Mouse (Mus musculus) limb, embryonic 14.5 days (tissue): ENCODE measurements around the gene Ncln. TPM values are rescaled to one million over a fixed set of nuclear protein-coding genes. Genes with fewer than 3 reads are reported as not detected.

Experiments
- ATAC-seq: fragments of 200-750 bp; cut with Nextera tagmentation; 2 replicates; pipeline ENCODE4 v1.8.0; 2017; ENCODE audit warnings: low read depth, moderate number of reproducible peaks, moderate TSS enrichment; ENCODE audit not compliant: low FRiP score
- DNase-seq: peaks from one replicate; pipeline ENCODE4 v3.0.0-alpha.2; 2015; ENCODE audit warnings: low spot score
- H3K27ac ChIP-seq: fragments of 300-500 bp; sonication (generic); replicated peaks from 2 replicates; pipeline ENCODE4 v1.5.1; 2014; ENCODE audit warnings: low read depth, mild to moderate bottlenecking, low read length, moderate library complexity, mixed read lengths
- H3K27me3 ChIP-seq: fragments of 300-500 bp; sonication (generic); 2 replicates; pipeline ENCODE4 v1.6.1; 2014; ENCODE audit warnings: low read length, mixed read lengths; ENCODE audit not compliant: control insufficient read depth, insufficient read depth
- H3K36me3 ChIP-seq: fragments of 300-500 bp; sonication (generic); 2 replicates; pipeline ENCODE4 v1.6.1; 2014; ENCODE audit warnings: mild to moderate bottlenecking, low read length, moderate library complexity, mixed read lengths; ENCODE audit not compliant: control insufficient read depth, insufficient read depth
- H3K4me1 ChIP-seq: fragments of 300-500 bp; sonication (generic); 2 replicates; pipeline ENCODE4 v1.6.1; 2014; ENCODE audit warnings: antibody characterized with exemption, low read length, mixed read lengths; ENCODE audit not compliant: control insufficient read depth, insufficient read depth
- H3K4me2 ChIP-seq: fragments of 300-500 bp; sonication (generic); replicated peaks from 2 replicates; pipeline ENCODE4 v1.6.1; 2014; ENCODE audit warnings: low read depth, mild to moderate bottlenecking, low read length, moderate library complexity; ENCODE audit not compliant: severe bottlenecking
- H3K4me3 ChIP-seq: fragments of 300-500 bp; sonication (generic); replicated peaks from 2 replicates; pipeline ENCODE4 v1.5.1; 2014; ENCODE audit warnings: low read length
- H3K9ac ChIP-seq: fragments of 300-500 bp; sonication (generic); 2 replicates; pipeline ENCODE4 v1.6.1; 2014; ENCODE audit warnings: mild to moderate bottlenecking, low read depth, low read length, moderate library complexity; ENCODE audit not compliant: severe bottlenecking
- H3K9me3 ChIP-seq: fragments of 300-500 bp; sonication (generic); 2 replicates; pipeline ENCODE4 v1.6.1; 2016; ENCODE audit warnings: low read length; ENCODE audit not compliant: control insufficient read depth
- POLR2A ChIP-seq: fragments of 200-500 bp; IDR thresholded peaks from 2 replicates; pipeline ENCODE4 v1.8.0; 2012; ENCODE audit warnings: inconsistent platforms, mild to moderate bottlenecking, moderate library complexity, borderline replicate concordance; ENCODE audit not compliant: insufficient read depth, insufficient read length; ENCODE audit errors: extremely low read depth
- WGBS: fragments of 180-500 bp; shearing (Covaris S2); extraction: QIAGEN DNeasy Blood & Tissue Kit; methylation state at CpG from one replicate; pipeline ENCODE4 v1.1.7; 2014; 5-methylcytosine and 5-hydroxymethylcytosine counted together
- polyA plus RNA-seq, 2 experiments: library from polyadenylated mRNA; depleted of rRNA in 1 of 2; stranded (reverse) in 1 of 2; unstranded in 1 of 2; fragments of >200 nt; fragmentation: Nextera tagmentation in 1 of 2; extraction: Ambion mirVana in 1 of 2; gene quantifications; 2 replicates each; pipeline versions ENCODE4 v1.2.1 to v1.2.3; 2012 to 2014

The Ncln gene
- polyA plus RNA-seq, 2 experiments = 76.4 to 218 TPM

DNA sequence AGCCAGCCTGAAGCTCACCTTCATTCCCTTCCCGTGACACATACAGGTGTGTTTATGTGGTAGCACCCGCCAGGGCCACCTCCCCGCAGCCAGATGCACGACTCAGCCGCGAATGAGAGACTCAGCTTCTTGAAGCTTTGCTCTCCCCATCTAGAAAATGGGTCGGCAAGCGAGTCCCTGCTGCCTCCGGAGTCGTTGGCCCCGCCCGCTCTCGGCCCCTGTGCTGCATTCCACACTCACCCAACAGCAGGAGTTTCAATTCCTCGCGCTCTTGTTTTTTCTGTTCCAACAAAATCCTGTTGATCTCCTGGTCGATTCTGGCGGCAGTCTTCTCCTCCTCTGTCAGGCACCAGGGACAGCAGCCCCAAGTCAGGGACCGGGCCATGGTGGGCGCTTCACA is 27.4 kb upstream of the Ncln start:
- WGBS = 15% methylated on average over 19 of the region's 19 CpGs
- Histone ChIP-seq H3K4me2 (no peak overlapping the region; the same call in 1 of the 2 replicates), H3K9me3 (no peaks in the 10 kb centered on the region), H3K4me3 (no peak overlapping the region), H3K36me3 (peaks cover 7% of the 10 kb centered on the region; the same call in 1 of the 2 replicates), H3K27me3 (no peaks in the 10 kb centered on the region; the same call in 1 of the 2 replicates), H3K4me1 (no peaks in the 10 kb centered on the region), H3K9ac (peak overlapping the region; percentile 25; the same call in 1 of the 2 replicates), H3K27ac (no peak overlapping the region; the same call in 1 of the 2 replicates)
- no peak for TF ChIP-seq POLR2A
- ATAC-seq = no peak
- DNase-seq = no peak

- no peaks in the 10 kb centered on the region; the same call in 1 of the 2 replicates for H3K27me3 ChIP-seq
- no peak overlapping the region for H3K4me3 ChIP-seq
- H3K4me1 ChIP-seq = no peaks in the 10 kb centered on the region
- no peak for ATAC-seq
- H3K36me3 ChIP-seq = peaks cover 4% of the 10 kb centered on the region; the same call in 1 of the 2 replicates
- DNase-seq = no peak
- no peak overlapping the region for H3K9ac ChIP-seq
- H3K9me3 ChIP-seq = no peaks in the 10 kb centered on the region
- no peak for TF ChIP-seq POLR2A
- no peak overlapping the region for H3K4me2 ChIP-seq
- H3K27ac ChIP-seq = no peak overlapping the region
- WGBS = 77% methylated on average over 6 of the region's 6 CpGs
Measured at GRCm38 (mm10) chr10:81523142-81523541, 26.9 kb upstream of the Ncln start.

DNA sequence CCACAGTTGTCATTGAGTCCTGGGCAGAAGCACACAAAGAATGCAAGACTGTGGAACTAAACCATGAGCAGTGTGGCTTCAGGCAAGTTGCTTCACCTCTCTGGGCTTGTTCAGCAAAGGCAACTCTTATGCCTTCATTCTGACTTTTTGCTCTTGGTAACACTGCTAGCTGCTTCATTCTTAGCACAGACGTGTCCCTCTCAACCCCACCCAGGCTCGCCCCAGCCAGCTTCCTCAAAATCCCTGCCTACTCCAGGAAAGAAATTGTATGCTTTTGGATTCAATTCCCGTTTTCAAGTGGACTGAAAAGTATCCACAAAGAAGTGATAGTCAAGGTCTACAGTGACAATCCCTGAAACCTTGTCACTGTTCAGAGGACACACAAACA is 23.8 kb upstream of the Ncln start:
- no peak for TF ChIP-seq POLR2A

DNA sequence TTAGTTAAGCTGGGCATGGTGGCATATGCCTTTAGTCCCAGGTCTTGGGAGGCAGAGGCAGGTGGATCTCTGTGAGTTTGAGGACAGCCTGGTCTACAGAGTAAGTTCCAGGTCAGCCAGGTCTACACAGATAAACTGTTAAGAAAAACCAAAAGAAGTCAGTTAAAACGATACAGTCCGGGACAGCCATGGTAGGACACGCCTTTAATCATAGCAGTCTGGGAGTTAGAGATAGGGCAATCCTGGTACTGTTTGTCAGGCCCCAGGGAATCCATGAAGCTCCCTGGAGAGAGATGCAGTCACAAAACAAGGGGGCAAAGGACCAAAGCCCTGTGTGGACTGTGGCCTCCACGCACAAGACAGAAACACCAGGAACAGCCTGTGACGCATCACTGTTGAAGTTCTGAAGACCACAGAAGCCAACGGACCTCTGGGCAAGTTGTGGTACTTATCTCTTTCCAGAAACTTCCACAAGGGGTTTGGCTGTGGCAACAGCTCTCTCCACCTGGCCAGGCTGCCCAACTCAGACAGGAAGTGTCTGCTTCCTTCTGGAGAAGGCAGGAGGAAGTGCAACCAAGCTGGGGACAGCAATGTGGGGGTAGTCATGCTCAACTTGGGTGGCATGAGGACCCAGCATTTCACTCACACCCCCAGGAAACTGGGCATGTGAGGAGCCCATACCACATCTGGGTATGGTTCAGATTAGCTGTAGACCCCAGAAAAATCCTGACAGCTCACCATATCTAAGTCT is 23.2 kb upstream of the Ncln start:
- no peak for TF ChIP-seq POLR2A
- Histone ChIP-seq H3K9me3 (no peaks in the 10 kb centered on the region), H3K4me2 (no peak overlapping the region), H3K4me1 (no peaks in the 10 kb centered on the region), H3K36me3 (no peaks in the 10 kb centered on the region), H3K4me3 (no peak overlapping the region), H3K27ac (no peak overlapping the region), H3K27me3 (no peaks in the 10 kb centered on the region; the same call in 1 of the 2 replicates), H3K9ac (no peak overlapping the region)
- DNase-seq (no peak), ATAC-seq (no peak)
- 84% methylated on average over 6 of the region's 6 CpGs for WGBS

More for the DNA sequence above, 23.8 kb upstream of the Ncln start:
- H3K27ac ChIP-seq = no peak overlapping the region
- H3K9me3 ChIP-seq = no peaks in the 10 kb centered on the region
- H3K27me3 ChIP-seq = no peaks in the 10 kb centered on the region; the same call in 1 of the 2 replicates
- H3K4me1 ChIP-seq = no peaks in the 10 kb centered on the region
- H3K4me2 ChIP-seq = no peak overlapping the region
- no peak overlapping the region for H3K4me3 ChIP-seq
- ATAC-seq = no peak
- no peak overlapping the region for H3K9ac ChIP-seq
- 67% methylated on average over 3 of the region's 3 CpGs for WGBS
- no peak for DNase-seq
- no peaks in the 10 kb centered on the region for H3K36me3 ChIP-seq

- ATAC-seq (no peak), DNase-seq (peak; percentile 40)
- Histone ChIP-seq H3K36me3 (no peaks in the 10 kb centered on the region), H3K9me3 (no peaks in the 10 kb centered on the region), H3K4me2 (no peak overlapping the region), H3K9ac (no peak overlapping the region), H3K27me3 (no peaks in the 10 kb centered on the region), H3K4me3 (no peak overlapping the region), H3K27ac (no peak overlapping the region), H3K4me1 (no peaks in the 10 kb centered on the region)
- 10% methylated on average over 4 of the region's 4 CpGs for WGBS
- no peak for TF ChIP-seq POLR2A
Measured at GRCm38 (mm10) chr10:81518546-81518945, 22.4 kb upstream of the Ncln start.

DNA sequence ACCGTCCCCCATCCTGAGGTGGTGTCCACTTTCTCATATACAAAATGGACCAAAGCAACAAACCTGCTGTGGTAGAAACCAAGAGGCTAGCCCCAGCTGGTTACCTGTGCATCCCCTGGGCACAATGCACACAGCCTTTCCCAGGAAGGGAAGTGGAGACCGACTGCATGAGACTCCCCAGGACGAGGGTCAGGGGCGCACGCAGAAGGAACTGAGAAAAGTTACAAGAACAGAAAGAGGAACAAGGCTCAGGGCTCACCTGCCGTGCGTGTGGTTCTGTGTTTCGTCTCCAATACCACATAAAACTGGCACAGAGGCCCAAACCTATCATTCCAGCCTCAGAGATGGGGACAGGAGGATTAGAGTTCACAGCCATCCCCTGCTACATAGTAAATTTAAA is 21.0 kb upstream of the Ncln start:
- Histone ChIP-seq H3K4me2 (no peak overlapping the region), H3K27ac (no peak overlapping the region), H3K9me3 (no peaks in the 10 kb centered on the region), H3K36me3 (no peaks in the 10 kb centered on the region), H3K9ac (no peak overlapping the region), H3K27me3 (no peaks in the 10 kb centered on the region), H3K4me1 (no peaks in the 10 kb centered on the region), H3K4me3 (no peak overlapping the region)
- WGBS = 58% methylated on average over 8 of the region's 8 CpGs
- no peak for DNase-seq
- no peak for ATAC-seq
- TF ChIP-seq POLR2A = no peak
